Mouse (Mus musculus) testis, postnatal 10 days (tissue): ENCODE results near the gene Mak.

Experiments
- DNase-seq: peaks from one replicate; pipeline ENCODE4 v3.0.0; 2021; ENCODE audit warnings: low spot score

Gene Mak

DNA sequence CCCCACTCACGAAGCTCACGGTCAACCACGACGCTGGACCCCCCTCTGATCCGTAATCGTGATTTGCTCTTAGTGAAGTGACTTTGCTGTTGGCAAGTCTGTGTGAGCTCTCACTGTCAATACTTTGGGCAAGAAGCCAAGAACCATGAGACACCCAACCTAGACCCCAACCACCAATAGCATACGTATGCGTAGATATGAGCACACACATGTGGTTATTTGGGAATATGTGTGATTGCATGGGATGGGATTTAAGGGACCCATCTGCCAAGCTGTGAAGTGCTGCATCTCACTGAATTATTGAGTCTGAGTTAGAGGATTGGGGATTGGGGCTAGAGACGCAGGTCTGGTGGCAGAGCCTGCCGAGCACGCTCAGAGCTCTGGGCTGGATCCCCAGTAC is 7.9 kb downstream of the Mak start:
- DNase-seq, result no peak

DNA sequence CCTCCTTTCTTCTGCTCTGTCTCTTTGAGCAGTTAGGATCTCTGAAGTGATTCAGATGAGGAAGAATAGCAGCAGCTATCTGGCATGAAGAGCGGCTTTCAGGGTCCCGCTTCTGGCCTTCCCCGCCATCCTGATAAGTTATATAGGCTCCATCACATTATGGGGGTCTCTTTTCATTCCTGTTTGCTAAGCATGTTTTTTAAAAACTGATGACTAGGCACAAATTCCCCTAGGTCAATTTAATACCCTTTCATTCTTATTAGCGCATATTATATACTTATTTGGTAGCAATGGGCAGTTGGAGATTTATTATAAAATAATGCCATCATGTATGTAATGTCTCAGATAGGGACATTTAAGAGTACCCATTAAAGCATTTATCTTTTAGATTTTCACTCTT is 11.9 kb downstream of the Mak start:
- DNase-seq, result no peak

DNA sequence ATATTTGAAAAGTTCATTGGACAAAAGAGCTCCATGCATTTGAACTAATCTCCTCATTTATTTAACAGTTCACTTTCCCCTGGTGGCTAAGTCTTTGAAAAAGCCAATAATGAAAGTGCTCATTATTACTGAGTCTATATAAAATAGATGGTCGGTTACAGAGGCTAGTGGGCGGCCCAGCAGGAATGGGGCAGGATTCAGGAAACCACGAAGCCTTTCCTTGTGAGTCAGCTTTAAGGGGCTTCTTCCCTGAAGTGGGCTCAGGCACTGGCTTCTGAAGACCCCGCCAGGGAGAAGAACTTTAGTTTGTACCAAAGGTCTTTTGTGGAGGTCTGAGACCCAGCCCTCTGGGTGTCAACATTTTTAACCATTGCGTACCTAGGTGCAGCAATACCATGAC is 27.5 kb downstream of the Mak start:
- DNase-seq, result no peak

DNA sequence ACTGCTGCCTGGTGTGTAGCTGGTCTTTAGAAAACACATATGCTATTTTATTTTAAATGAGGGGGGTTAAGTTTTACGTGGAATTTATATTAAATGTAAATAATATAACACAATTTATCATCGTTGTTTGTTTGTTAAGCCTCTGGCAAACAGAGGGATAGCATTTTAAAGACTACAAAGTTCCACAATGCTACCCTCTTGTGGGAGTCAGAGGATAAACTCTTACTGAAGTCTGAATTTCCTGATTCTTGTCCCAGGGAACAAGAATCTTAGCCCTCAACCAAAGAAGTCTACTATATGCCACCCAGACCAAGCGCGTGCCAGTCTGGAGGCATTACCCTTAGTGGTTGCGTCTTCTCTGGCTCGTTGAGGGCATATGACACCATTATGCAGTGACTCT is 32.2 kb downstream of the Mak start:
- DNase-seq, result no peak

DNA sequence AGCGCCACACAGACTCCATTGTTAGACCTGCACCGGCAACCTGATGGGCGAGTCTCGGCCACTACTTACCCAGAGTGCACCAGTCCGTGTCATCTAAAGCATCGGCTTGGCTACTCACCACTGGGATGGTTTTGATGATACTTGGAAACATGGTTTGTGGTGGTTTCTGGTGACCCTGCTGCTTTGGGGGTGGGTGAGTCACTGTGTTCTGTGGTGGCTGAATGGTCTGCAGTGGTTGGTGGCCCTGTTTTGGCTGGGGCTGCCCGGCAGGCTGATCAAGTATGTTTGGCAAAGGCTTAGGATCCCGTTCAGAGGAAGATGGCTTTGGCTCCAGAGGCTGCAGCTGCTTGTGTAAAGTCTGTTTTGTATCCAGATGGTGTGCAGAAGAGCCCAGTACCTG is 33.6 kb downstream of the Mak start:
- no peak for DNase-seq

DNA sequence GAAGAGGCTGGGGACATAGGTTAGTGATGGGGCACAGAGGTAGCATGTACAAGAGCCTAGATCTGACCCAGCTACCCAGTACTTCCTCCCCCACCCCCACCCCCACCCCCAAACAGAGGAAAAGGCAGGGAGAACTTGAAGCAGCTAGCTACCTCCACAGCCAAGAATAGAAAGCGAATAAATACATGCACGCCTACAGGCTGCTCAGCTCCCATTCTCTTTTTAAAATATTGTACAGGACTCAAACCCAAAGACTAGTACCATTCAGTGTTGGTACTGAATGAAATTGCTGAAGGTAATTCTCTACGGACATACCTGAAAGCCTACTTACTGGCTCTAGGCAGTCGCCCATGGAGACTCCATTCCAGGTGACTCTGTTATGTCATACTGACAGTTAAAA is 37.0 kb downstream of the Mak start:
- no peak for DNase-seq

DNA sequence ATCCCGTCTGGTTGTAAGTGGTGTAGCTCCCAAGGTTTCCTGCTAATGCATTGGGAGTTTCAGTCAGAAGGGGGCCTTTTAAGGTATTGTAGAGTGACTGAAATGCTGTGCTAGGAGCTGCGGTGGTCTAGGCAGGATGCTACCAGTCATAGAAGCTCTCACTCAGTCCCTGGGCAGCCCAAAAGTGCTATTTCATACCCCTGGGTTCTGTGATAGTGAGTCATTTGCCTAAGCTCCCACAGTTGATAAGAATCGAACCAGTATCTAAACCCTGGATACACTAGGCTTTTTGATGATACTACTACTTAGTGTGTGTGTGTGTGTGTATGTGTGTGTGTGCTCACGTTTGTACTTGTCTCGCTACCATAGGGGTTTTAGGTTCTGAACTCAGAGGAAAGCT is 49.4 kb downstream of the Mak start:
- DNase-seq, result no peak

DNA sequence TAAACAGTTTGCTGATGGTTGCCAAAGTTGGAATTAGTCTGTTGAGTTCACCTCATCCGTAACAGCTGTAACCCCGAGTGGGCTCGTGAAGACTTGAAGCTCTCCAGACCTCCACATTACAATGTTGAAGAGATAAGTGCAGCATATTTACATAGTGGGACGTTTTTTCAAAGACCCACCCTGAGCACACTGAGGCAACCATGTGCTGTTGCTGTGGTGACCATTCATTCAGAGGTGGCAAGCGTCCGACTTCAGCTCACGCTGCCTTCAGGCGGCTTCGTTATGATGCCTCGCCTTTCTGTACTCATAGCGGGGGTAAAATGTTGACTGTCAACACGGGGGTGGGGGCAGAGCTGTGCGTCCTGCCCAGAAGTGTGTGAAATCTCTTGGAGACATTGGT is 57.4 kb downstream of the Mak start:
- no peak for DNase-seq

DNA sequence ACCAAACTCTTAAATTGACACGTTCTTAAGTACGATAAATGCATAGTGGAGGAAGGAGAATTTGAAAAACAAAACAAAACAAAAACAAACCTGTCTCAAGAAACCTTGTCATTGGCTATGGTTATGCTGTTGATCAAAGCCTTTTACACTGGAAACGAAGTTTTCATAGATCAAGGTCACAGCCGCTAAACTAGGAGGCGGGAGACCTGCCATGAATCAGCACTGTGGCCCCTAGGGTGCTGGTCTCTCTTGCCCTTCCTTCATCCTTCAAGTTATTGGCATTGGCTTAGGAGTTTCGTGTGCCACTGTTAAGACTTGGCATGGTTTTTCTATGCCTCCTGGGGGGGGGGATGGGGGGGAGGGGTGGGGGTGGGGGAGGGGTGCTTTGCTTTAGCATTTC is 57.9 kb downstream of the Mak start:
- DNase-seq, result no peak

DNA sequence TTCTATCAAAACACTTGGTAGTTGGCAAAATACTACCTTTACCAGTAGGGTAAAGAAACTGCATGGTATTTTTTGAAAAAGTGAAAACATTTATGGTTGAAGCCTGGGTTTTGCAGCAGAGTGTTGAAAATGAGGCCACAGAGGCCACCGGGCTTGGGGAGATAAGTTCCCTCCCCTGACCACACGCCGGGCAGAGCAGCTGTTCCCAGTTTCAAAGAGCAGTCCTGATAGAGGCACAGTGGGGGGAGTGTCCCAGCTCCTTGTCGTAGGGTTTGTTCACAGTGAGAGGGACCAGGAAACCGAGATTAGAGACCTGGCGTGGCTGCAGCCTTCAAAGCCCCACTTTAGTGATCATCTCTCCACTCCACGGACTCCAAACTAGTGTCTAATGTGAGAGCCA is 59.0 kb downstream of the Mak start:
- DNase-seq, result no peak

DNA sequence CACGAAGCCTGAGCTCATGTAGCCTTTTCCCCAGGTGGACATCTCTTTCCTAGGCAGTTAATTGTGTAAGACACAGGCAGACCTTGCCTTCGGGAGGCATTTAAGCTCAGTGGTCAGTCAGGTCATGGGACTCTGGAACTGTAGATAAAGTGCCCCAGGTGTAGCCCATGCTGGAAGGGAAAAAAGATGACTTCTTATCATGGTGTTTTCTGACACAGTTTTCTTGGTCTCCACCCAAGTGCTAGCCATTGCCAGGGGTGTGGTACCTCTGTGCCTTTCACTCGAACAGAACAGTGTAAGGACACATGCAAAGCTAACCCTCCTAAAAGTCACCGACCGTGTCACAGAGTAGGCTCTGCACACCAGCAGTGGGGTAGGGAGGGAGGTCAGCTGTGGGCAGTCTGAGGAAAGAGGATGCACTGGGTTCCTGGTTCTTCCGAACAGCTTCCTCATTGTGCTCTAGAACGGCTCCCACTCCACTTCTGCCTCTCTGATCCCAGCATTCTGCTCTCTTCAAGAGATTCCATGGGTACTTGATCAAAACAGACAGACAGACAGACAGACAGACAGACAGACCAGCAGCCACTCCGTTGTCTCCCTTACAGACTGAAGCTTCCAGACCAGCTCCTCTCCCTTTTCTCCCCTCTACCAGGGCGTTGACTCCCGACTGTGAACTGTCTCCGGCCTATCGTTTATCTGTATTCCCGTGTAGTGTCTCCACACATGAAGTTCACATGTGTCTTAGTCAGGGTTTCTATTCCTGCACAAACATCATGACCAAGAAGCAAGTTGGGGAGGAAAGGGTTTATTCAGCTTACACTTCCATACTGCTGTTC is 60.5 kb downstream of the Mak start:
- DNase-seq, result no peak

DNA sequence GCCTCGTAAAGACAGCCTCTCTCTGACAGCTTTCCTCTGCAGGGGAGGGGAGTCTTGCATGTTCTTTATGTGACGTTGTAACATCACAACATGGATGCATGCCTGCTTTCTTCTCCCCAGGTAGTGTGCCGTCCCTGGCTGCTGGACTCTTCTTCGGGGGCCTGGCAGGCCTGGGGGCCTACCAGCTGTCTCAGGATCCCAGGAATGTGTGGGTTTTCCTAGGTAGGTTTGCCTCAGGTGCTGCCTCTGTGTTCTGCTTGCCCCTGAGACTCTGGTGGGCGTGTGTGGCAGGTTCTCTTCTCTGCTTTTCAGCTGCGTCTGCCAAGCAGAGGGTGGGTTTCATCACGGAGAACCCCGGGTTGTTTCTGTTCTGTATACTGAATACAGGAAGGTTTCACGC is 61.3 kb downstream of the Mak start:
- DNase-seq, result no peak

DNA sequence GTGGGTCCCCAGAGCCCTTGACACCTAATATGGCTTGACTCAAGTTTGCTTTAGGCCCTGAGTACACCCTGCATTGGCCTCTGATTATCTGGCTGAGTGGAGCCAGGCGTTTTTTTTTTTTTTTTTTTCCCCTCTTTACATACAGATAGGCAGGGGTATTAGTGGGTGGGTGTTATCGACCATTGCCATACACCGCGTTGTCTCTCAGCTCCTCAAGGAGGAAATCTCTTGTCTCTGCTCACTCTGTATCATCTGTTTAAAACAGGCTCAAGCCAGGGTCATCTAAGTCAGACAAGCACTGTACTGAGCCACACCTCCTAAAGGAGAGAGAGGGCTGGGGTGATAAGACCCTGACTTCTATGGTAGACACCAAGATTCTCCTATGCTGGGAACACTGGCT is 61.7 kb downstream of the Mak start:
- DNase-seq, result no peak

DNA sequence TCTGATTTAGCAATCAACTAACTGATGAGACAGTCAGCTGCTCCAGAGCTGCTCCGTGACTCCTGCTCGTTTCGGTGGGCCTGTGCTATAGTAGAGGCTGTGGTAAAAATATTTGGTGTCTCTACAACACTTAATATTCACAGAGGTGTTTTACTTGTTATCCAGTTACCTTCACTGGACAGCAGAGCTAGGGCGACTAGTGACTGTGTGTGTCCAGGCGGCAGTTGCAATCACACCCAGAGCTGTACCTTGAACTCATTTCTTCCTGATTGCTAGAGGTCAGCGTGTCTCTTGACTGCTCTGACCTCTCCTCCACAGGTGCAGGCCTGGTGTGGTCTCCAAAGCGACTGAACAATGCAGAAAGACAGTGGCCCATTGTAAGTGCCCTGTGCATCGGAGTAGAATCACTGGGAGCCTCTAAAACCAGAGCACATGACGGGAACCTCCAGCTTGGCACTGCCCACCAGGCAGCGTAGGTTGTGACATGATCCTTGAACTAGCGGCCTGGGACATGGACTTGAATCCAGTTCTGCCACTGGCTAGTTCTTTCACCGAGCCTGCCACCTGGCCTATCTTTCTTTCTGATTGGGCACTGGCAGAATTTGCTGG is 62.6 kb downstream of the Mak start:
- DNase-seq, result no peak

DNA sequence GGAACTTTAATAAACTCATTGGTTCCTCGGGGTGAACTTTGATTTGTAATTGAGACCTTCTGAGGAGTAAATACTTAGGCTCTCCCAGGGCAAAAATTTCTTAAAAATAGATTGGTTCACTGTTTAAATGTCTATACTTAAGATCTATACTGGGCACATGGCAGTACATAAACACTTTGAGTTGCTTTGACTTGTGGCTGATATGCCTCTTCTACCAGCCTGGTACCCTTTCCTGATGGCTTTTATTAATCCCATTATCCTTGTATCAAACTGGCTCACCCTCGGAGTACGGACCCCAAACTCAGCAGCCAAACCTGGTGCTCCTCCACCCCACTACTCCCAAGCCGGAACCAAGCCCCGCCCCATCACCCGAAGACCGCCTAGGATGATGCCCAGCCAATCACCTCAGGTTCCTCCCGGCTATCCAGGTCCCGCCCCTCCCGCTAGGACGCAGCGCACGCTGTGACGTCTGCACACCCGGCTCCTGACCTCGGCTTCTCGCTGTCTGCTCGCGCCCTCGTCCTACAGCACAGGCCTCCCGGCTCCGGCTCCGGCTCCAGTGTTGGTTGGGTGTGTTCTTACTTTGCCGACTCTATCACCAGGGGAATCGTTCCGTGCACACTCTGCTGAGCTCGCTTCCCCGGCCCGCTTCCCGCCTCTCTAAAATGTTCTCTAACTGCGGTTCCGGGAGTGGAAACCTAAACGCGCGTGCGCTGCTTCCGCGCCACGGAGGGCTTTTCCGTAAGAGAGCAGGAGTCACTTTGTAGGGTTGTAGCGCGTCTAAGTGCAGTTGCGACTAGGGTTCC is 63.5 kb downstream of the Mak start, which contains the start of gene Tmem14c:
Tmem14c (plus strand) TSS at position 464 of the 806 bp plus-strand sequence.
- peak; percentile 97 for DNase-seq

DNA sequence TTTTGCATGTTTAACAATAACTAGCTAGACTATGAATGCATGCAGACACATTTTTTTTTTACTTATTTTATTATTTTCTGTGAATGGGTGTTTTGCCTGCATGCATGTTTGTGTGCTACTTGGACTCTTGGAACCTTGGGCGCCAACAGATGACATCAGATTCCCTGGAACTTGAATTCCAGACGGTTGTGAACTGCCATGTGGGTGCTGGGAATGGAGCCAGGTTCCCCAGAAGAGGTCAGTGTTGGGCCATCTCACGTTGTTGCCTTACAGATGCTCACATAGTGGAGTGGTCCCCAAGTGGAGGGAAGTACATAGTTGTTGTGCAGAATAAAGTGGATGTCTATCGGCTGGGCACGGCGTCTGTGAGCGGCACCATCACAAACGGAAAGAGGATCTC is 70.6 kb downstream of the Mak start:
- no peak for DNase-seq

DNA sequence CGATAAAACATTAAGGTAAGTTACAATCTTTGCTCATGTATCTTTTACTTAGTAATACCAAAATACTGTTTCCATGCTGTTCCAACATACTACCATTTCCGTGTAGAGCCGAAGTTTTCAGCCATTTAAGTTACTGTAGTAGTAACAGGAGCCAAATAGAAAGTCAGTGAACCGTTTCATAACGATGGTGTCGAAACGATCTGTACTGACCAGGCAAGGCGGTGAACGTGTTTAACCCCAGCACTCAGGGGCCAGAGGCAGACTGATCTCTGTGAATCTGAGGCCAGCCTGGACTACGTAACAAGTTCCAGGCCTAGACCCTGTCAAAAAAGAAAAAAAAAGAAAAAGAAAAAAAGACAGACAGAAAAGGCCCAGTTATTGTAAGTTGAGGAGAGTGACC is 71.2 kb downstream of the Mak start:
- DNase-seq, result no peak

DNA sequence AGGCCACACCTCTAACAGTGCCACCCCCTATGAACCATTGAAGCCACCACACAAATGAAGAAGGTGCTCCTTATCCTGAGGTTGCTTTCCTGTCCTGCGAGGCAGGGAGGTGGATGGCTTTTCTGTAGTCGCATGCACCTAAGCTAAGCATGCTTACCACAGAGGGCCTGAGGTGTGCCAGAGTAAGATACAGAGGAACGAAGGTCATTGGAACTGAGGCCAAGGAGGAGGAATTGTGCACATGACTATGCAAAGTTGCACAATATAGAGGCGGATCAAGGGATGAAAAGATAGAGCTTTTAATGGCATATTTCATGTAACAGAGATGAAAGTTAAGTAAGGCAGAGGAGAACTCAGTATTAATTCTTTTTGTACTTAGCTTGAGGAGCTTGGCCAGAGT is 73.3 kb downstream of the Mak start:
- no peak for DNase-seq

DNA sequence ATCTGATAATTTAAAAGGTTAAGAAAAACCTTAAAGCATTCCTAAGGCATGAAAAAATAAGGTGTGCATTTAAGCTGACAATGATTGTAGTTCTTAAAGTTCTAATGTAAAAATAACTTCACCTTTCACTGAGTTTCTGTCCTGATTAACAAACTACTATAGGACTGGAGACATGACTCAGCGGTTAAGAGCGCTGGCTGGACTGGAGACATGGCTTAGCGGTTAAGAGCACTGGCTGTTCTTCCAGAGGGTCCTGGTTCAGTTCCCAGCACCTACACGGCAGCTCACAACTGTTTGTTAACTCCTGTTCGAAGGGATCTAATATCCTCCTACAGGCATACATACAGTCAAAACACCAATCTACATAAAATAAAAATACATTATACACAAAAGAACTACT is 77.5 kb downstream of the Mak start:
- DNase-seq, result no peak

DNA sequence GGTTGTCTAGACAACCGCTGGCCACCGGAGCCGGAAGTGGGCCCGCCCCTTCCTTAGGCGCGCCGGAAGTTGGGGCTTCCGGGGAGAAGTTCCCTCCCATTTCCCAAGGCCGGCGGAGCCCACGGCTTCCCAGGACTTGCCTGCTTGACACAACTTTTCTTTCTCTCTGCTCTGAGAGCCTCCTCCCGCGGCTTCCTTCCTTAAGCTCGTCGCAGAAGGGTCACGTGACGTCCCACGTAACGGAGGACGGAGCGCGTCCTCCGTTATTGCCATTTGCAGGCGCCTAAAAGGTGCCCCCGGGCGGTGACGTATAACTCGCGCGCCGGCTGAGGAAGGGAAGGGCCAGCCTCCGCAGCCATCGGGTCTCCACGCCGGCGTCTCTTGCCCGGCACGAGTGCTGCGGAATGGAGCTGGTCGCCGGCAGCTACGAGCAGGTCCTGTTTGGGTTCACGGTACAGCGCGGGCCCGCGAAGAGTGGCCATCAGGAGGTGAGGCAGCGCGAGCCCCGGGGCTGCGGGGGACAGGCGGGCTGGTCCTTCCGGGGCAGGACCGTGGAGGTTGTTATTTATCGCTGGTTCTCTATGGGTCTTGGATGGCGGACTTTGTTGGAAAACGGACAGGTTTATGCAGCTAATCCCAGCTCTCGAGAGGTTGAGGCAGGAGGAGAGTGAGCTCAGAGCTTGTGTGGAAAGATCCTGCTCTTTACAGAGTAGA is 78.4 kb downstream of the Mak start, which contains the start of gene Pak1ip1:
Pak1ip1 (plus strand) TSS at position 98 of the 714 bp plus-strand sequence.
- peak; percentile 95 for DNase-seq

DNA sequence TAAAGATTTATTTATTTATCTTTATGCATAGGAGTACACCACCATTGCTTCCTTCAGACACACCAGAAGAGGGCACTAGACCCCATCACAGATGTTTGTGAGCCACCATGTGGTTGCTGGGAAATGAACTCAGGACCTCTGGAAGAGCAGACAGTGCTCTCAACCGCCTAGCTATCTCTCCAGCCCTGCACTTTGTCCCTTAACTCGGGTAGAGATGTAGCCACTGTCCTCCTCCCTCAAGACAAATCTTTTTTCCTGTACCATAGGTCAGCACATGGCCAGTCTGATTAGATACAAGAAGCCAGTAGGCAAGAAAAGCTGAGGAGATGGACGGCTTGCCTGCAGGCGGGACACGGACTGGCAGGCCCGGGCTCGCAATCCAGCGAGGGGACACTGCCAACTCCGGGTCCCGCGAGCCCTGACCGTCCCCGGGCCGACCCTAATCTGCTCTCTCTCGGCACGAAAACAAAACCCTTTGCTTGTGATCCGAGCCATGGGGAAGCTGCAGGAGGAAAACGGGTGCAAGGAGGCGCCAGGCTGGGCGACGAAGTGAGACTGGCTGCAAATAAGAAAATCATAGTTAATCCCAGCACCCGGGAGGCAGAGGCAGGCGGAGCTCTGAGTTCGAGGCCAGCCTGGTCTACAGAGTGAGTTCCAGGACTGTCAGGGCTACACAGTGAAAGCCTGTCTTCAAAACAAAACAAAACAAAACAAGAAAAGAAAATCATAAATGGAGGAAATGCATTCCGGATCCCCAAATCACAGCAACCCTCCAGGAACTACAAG is 79.2 kb downstream of the Mak start:
- peak; percentile 73 for DNase-seq
